Mouse (Mus musculus) yolk sac, embryonic 10.5 days (tissue): ENCODE measurements at regions not wholly inside any gene's neighbourhood (a gene's known extent, or its start where the extent isn't known, plus 50 kb on each side); places are given as distances from the start of the nearest gene placed in this dataset.

Experiments
- DNase-seq: peaks from one replicate; pipeline ENCODE4 v3.0.0-alpha.2; 2017; ENCODE audit warnings: low spot score

- no peak for DNase-seq
Observed at GRCm38 (mm10) chr4:56160551-56161256, 579.2 kb upstream of the Gm26657 start.

DNA sequence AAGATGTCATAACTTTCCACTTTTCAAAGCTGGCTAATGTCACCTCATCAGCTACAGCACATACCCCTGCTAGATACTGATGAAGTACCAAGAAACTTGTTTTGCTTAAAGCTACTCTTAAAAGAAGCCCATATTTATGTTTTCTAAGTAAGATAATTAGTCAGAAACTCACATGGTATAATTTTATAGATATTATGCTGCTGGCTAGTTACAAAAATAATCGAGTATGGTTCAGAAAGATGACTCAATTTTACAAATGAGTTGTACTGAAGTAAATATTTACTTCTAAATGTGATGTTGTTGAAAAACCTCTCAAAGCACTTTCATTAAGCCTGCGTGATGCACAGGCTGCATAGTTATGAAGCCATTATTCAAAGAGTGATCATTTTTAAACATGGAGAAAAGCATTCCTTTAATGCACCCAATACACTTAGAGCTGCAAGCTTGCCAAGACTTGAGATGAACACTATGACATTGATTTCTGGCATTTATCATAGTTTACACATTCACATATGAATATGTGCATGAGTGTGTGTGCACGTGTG is 582.3 kb upstream of the Gm26657 start:
- no peak for DNase-seq

GRCm38 (mm10) chr4:56150716-56151115 is 589.2 kb upstream of the Gm26657 start:
- DNase-seq, result no peak

DNA sequence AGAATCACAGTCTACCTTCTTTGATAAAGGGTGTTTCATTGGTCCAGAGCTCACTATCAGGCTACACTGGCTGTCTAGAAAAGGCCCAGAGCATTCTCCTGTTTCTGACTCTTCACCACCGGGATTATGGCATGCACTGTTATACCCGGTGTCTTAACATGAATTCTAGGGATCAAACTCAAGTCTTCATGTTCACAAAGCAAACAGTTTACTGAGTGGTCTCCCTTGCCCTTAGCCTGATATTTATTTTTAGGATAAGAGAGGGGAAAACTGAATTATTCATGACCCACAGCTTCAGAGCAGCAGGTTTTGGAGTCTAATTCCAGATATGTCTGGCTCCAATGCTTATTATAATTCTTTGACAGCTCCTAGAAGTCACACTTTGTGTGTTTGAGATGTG is 596.0 kb upstream of the Gm26657 start:
- no peak for DNase-seq

GRCm38 (mm10) chr4:56136837-56137236 is 603.0 kb upstream of the Gm26657 start:
- DNase-seq, result no peak

DNA sequence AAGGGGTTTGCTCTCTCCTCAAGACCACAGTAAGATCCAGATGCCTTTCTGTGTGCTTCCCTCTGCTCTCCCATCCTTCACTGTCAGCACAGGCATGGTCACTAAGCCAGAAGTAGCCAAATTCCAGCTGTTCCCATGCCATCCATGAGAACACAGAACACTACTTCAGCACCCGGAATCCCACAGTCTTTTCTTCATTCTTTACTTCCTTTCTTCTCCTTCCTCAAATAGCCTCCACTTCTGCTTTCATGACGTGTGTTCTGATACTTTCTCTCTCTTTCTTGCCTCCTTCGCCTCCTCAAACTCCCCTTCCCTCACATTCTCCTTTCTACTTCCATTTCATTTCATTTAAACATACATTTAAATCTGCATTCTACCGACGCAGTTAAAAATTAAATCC is 602.1 kb upstream of the Klf4 start:
- no peak for DNase-seq

GRCm38 (mm10) chr4:56127730-56128482 is 595.6 kb upstream of the Klf4 start:
- DNase-seq, result no peak

GRCm38 (mm10) chr4:56124515-56124914 is 592.2 kb upstream of the Klf4 start:
- DNase-seq, result no peak

DNA sequence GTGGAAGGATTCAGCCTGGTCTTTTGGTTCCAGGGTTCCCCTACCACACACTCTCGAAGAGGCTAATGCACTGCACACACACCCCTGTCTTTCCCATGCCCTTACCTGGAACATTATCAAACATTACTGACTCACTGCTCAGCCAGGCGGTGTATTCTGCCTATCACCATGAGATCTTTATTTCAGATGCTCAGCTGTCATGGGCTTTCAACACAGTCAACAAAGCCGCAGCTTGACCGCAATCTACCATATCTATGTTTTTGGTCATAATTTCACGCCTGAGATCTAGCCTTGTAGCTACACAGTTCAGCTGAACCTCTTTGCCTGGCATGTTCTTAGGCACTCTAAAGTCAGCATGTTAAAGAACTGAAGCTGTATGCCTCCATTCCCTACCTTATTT is 589.9 kb upstream of the Klf4 start:
- no peak for DNase-seq

- DNase-seq, result no peak
Observed at GRCm38 (mm10) chr4:56121664-56122063, 589.4 kb upstream of the Klf4 start.

DNA sequence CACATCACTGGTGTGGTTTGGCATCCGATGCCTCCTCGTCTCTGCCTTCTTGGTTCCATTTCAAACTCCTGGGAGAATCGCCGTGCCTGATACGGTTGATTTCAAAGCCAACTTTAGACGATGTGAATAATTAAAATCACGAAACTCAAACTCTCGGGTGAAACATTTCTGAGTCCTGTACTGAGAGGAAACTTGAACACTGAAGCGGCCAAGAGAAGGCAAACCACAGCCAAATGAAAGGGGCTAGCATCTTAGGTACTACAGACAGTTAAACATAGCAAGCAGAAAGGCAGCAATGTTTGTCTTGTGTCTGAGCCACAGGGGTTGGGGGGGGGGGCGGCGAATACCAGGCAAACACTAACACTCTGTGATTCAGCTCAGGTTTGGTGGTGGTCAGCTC is 588.1 kb upstream of the Klf4 start:
- DNase-seq, result no peak

DNA sequence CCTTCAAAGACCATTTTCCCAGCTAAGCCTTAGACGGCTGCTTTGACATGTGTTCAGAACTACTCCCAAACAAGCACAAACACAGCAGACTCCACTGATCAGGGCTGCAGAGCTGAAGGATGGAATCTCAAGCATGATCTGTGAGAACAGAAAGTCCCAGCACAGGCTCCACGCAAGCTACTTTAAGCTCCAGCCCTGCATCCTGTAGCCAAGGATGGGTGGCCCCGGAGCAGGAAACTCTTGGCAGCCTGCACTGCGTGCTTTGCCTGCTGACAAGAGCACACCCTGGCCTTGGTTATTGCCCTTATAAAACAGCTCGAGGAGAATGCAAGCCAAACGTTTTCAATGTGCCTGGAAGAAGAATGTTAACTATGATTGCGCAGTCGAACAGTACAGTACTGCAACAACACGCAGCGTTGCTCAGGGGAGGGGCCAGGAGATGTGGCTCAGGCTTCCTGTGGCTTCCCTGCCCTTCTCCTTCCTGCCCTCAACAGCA is 581.5 kb upstream of the Klf4 start:
- DNase-seq, result peak; percentile 53

DNA sequence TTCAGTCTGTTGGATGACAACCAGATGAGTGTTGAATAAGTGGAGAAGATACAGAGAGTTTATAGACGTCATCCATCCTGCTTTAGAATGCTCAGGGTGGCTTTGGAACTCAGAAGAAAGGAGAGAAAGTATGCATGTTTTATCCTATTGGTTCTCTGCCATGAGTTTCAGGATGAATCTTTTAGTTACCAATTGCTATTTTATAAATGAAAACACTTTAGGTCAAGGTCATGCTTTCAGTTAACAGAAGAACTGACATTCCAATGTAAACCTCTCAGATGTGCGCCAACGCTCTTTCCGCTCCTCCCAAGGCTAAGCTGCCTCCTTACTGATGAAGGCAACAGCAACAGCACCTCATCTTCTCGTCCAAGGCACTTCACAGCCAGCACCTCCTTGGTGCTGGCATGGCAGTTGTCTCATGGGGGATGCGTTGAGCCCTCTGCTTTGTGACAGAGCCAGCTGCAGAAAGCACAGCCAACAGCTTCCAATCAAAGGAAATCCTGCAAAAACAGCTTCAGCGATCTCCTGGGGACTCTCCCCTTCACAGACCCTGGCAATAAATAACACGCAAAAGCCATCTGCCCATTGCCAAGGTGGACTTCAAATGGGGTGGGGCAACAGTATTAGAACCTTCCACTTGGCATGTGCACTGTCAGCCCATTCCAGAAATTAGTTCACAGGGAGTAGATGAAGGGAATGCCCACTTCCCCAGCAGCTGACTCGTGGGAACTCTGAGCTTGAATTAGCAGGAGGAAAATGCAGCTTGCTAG is 580.9 kb upstream of the Klf4 start:
- DNase-seq, result no peak

DNA sequence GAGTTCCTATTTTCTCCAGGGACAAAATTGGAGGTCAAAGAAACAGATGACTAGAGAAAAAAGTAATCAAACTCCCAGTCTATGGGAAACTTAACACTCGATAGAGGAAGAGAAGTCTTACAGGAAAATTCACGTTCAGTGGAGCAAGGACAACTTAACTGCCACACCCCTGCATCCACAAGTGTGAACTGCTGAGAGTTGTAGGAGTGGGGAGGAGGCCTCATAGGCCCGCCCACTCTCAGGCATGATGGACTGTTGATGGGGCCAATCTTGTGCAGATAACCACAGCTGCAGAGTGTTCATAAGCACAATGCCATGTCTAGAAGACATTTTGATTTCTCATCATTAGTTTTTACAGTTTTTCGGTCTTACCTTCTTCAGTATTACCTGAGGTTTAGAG is 574.7 kb upstream of the Klf4 start:
- no peak for DNase-seq

DNA sequence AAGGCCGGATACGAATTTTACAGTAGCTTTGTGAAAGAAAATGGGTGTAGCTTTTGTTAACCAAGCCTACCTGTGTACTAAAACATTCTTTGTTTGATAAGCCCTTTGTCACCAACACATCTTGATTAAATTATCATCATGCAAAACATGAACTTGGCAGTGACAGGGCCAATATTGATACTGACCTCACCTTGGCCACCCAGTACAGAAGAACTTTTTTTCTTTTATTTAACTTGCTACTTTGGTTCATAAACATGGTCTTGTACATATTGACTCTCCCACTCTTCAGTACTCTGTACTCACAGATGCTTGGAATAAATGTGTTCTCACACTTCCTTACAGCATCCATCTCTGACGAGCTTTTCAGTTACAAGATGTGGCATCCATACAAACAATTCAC is 570.0 kb upstream of the Klf4 start:
- DNase-seq, result no peak

GRCm38 (mm10) chr4:56090796-56091195 is 558.5 kb upstream of the Klf4 start:
- DNase-seq, result no peak

DNA sequence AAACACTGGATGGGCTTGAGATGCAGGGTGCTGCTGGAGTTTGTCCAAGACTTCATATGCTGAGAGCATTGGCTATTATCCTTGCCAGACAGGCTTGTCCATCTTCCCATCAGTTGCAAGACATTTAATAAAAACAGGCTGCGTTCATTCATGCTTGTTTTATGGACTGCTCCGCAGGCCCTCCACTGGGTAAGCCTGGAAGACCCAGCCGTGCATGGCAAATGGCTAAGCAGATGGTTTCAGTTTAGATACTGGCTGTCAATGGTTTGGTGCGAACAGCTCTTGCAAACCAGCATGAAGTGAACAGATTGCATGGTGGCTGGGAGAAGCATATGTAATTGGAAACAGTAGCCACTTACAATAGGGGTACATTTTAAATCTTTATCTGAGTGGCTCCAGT is 556.4 kb upstream of the Klf4 start:
- DNase-seq, result peak; percentile 17

GRCm38 (mm10) chr4:56086306-56086705 is 554.0 kb upstream of the Klf4 start:
- no peak for DNase-seq

GRCm38 (mm10) chr4:56084205-56084604 is 551.9 kb upstream of the Klf4 start:
- no peak for DNase-seq

DNA sequence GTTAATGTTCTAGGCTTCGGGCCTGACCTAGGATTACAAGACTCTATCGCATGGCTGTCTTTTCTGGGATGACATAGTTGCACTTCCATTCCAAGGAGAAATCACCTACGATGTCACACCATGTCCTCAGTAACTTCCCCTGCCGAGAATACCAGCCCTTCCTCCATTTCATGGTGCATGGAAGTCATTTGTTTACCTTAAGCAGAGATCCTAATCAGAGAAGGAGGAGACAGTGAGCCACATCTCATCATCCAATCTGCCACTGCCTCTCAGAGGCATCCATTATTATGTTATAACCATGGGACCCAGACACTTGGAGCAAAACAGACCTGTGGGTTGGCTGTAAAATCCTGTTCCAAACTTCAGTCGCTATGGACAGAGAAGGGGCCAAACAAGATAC is 550.1 kb upstream of the Klf4 start:
- no peak for DNase-seq

DNA sequence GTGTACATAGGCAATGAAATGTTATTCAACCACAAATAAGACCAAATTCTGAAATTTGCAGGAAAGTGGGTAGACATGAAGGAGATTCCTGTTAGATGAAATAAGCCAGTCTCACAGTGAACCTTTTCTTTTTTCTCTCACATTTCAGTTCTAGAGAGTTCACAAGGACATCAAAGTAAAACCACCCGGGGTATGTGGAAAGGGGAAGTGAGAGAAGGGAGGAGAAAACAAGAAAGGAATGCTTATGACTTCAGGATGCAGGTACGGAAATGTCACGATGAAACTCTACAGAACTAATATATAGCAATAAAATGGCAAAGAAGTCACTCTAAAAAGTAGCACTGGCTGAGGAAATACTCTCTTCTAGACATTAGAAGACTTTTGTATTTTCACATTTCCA is 548.7 kb upstream of the Klf4 start:
- DNase-seq, result no peak

DNA sequence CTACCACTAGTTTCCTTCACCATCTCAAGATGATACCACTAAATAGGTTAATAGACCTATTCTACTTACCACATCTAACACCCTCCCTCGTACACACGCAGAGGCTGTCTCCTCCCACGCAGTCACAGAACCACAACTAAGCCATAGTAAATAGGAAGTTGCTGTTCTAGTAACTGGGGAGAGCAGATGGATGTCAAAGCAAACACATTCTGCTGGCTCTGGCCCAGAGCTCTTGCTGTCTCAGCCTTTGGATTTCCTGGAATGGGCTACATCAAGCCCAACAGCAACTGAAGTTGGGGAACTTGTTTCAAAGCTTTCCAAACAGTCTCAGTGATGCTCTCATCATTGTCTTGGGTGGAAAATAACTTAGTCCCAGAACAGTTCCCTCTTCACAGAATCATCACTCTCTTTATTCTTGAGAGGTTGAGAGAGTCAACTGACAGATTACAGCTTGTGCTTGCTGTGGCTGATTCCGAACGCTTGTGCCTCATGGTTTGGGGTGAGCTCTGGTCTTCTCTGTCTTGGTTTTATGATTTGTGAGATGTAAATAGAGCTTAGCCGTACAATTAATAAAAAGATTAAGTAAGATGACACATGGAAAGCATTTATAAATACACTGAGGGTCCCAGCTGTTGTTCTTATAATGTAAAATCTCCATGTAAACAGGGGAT is 538.5 kb upstream of the Klf4 start:
- no peak for DNase-seq
